Mouse (Mus musculus) megakaryocyte, adult 5-6 weeks (primary cell): Measurements from ENCODE around the gene Nprl2. TPM values are rescaled to one million over a fixed set of nuclear protein-coding genes. Genes with fewer than 3 reads are reported as not detected.

Source experiments
- ATAC-seq: 2 replicates; pipeline ENCODE4 v1.8.0; 2016; ENCODE audit warnings: mild to moderate bottlenecking, inconsistent platforms; ENCODE audit not compliant: poor library complexity, severe bottlenecking
- total RNA-seq, 2 experiments: library from RNA; stranded (forward) in 1 of 2; stranded (reverse) in 1 of 2; fragments of 153-499, 151-499 nt in 1 of 2; fragments of 221-1000, 200-1000 nt in 1 of 2; gene quantifications; 2 replicates each; pipeline versions ENCODE4 v1.2.3 to v1.2.4; 2015 to 2017

The Nprl2 gene
- total RNA-seq, 2 experiments from 2014 or later, result 8.3 to 18.9 TPM

- no peak for ATAC-seq
These were observed 52.4 kb downstream of the Nprl2 start for GRCm38 (mm10) chr9:107594281-107595062.

Other genes with a start within 250 kb of the Nprl2 start
- 1.7 and 5.3 TPM in 2 replicates for gene Cish, start 246.2 kb upstream of the Nprl2 start, total RNA-seq (2015)
- 0.40 and 0.45 TPM in 2 replicates for gene Cish, start 246.2 kb upstream of the Nprl2 start, total RNA-seq (2017)
- gene Hemk1, start 203.9 kb upstream of the Nprl2 start, total RNA-seq (2015), result 4.1 and 6.4 TPM in 2 replicates
- gene Hemk1, start 203.9 kb upstream of the Nprl2 start, total RNA-seq (2017), result 5.0 and 8.0 TPM in 2 replicates
- gene 6430571L13Rik, start 201.6 kb upstream of the Nprl2 start, total RNA-seq (2015), result not detected in 2 replicates
- gene 6430571L13Rik, start 201.6 kb upstream of the Nprl2 start, total RNA-seq (2017), result not detected in 2 replicates
- 0.04 and 0.11 TPM in 2 replicates for gene Cacna2d2, start 142.6 kb upstream of the Nprl2 start, total RNA-seq (2015)
- 0.07 and 0.12 TPM in 2 replicates for gene Cacna2d2, start 142.6 kb upstream of the Nprl2 start, total RNA-seq (2017)
- 6.8 and 9.3 TPM in 2 replicates for gene Tmem115, start 8.3 kb upstream of the Nprl2 start, total RNA-seq (2015)
- gene Tmem115, start 8.3 kb upstream of the Nprl2 start, total RNA-seq (2017), result 14.8 and 15.2 TPM in 2 replicates
- gene Cyb561d2, start within 50 bp of the Nprl2 start, total RNA-seq (2015), result 12.8 and 15.5 TPM in 2 replicates
- 14.2 and 21.7 TPM in 2 replicates for gene Cyb561d2, start within 50 bp of the Nprl2 start, total RNA-seq (2017)
- gene Zmynd10, start 5.1 kb downstream of the Nprl2 start, total RNA-seq (2015), result not detected in 2 replicates
- gene Zmynd10, start 5.1 kb downstream of the Nprl2 start, total RNA-seq (2017), result not detected in 2 replicates
- 34.3 and 37.7 TPM in 2 replicates for gene Rassf1, start 9.3 kb downstream of the Nprl2 start, total RNA-seq (2015)
- 46.7 and 57.3 TPM in 2 replicates for gene Rassf1, start 9.3 kb downstream of the Nprl2 start, total RNA-seq (2017)
- 12.2 and 12.4 TPM in 2 replicates for gene Tusc2, start 21.0 kb downstream of the Nprl2 start, total RNA-seq (2015)
- 8.9 and 10.8 TPM in 2 replicates for gene Tusc2, start 21.0 kb downstream of the Nprl2 start, total RNA-seq (2017)
- gene Hyal2, start 25.7 kb downstream of the Nprl2 start, total RNA-seq (2015), result 0.56 and 1.9 TPM in 2 replicates
- 1.0 TPM in 1 of 2 replicates, not detected in the other for gene Hyal2, start 25.7 kb downstream of the Nprl2 start, total RNA-seq (2017)
- gene Hyal1, start 34.7 kb downstream of the Nprl2 start, total RNA-seq (2015), result 0.38 and 0.57 TPM in 2 replicates
- 0.98 and 0.99 TPM in 2 replicates for gene Hyal1, start 34.7 kb downstream of the Nprl2 start, total RNA-seq (2017)
- gene Naa80, start 36.7 kb downstream of the Nprl2 start, total RNA-seq (2015), result 7.2 and 15.3 TPM in 2 replicates
- 6.9 and 10.1 TPM in 2 replicates for gene Naa80, start 36.7 kb downstream of the Nprl2 start, total RNA-seq (2017)
- gene Hyal3, start 38.6 kb downstream of the Nprl2 start, total RNA-seq (2015), result 1.5 and 1.9 TPM in 2 replicates
- 0.18 and 0.57 TPM in 2 replicates for gene Hyal3, start 38.6 kb downstream of the Nprl2 start, total RNA-seq (2017)
- gene Ifrd2, start 45.4 kb downstream of the Nprl2 start, total RNA-seq (2015), result 6.8 and 11.1 TPM in 2 replicates
- 8.7 and 9.9 TPM in 2 replicates for gene Ifrd2, start 45.4 kb downstream of the Nprl2 start, total RNA-seq (2017)
- gene Sema3b, start 67.0 kb downstream of the Nprl2 start, total RNA-seq (2015), result not detected in 2 replicates
- gene Sema3b, start 67.0 kb downstream of the Nprl2 start, total RNA-seq (2017), result 0.08 TPM in 1 of 2 replicates, not detected in the other
- gene Gnai2, start 93.1 kb downstream of the Nprl2 start, total RNA-seq (2015), result 749 and 768 TPM in 2 replicates
- 859 and 871 TPM in 2 replicates for gene Gnai2, start 93.1 kb downstream of the Nprl2 start, total RNA-seq (2017)
- not detected in 2 replicates for gene Slc38a3, start 127.3 kb downstream of the Nprl2 start, total RNA-seq (2015)
- not detected in 2 replicates for gene Slc38a3, start 127.3 kb downstream of the Nprl2 start, total RNA-seq (2017)
- gene Gnat1, start 137.5 kb downstream of the Nprl2 start, total RNA-seq (2015), result not detected in 2 replicates
- not detected in 2 replicates for gene Gnat1, start 137.5 kb downstream of the Nprl2 start, total RNA-seq (2017)
- gene Sema3f, start 168.2 kb downstream of the Nprl2 start, total RNA-seq (2015), result not detected in 2 replicates
- not detected in 2 replicates for gene Sema3f, start 168.2 kb downstream of the Nprl2 start, total RNA-seq (2017)
- gene Rbm5, start 228.8 kb downstream of the Nprl2 start, total RNA-seq (2015), result 145 and 161 TPM in 2 replicates
- 208 and 249 TPM in 2 replicates for gene Rbm5, start 228.8 kb downstream of the Nprl2 start, total RNA-seq (2017)